Mouse (Mus musculus): Measurements from ENCODE around the gene Gpr182. TPM values are rescaled to one million over a fixed set of nuclear protein-coding genes. Genes with fewer than 3 reads are reported as not detected.
"Not testable (repeated sequence)": the region's sequence is repeated elsewhere in the genome, so short reads cannot be mapped to it uniquely, and the experiment has no call there.

Gene Gpr182
- 0.43 and 0.52 TPM in 2 replicates for polyA plus RNA-seq (2016; fragmentation: Nextera tagmentation; extraction: Ambion mirVana)

GRCm38 (mm10) chr10:127751548-127751947 lies at the start of gene Gpr182:
Gpr182 (minus strand) TSS chr10:127751732.
- H3K27ac ChIP-seq, result no peak within 1 kb of the TSS
- H3K27me3 ChIP-seq (ENCODE audit: insufficient read depth, poor library complexity, severe bottlenecking), result no peaks in the 10 kb centered on the region
- no peaks in the 10 kb centered on the region for H3K9me3 ChIP-seq
- no peak for DNase-seq (ENCODE audit: low spot score)
- peaks cover 28% of the 10 kb centered on the region for H3K4me1 ChIP-seq (replicated peaks)
- no peak within 1 kb of the TSS for H3K4me3 ChIP-seq
- 55% methylated on average over 8 of the region's 8 CpGs for WGBS
- H3K36me3 ChIP-seq, result peaks cover 23% of the 10 kb centered on the region

- no peaks in the 10 kb centered on the region for H3K9me3 ChIP-seq
- no peaks in the 10 kb centered on the region for H3K36me3 ChIP-seq
- WGBS, result 89% methylated on average over 6 of the region's 6 CpGs
These were observed 49.4 kb upstream of the Gpr182 start, which contains the start of gene Rdh16 for GRCm38 (mm10) chr10:127800891-127801290. Rdh16 (plus strand) TSS chr10:127801152.

GRCm38 (mm10) chr10:127799295-127799694 lies 47.8 kb upstream of the Gpr182 start:
- no peaks in the 10 kb centered on the region for H3K9me3 ChIP-seq
- no peaks in the 10 kb centered on the region for H3K27me3 ChIP-seq (ENCODE audit: insufficient read depth, poor library complexity, severe bottlenecking)
- no peaks in the 10 kb centered on the region for H3K4me1 ChIP-seq (replicated peaks)
- H3K4me3 ChIP-seq, result no peak overlapping the region
- WGBS, result 68% methylated on average over 1 of the region's 1 CpGs
- no peaks in the 10 kb centered on the region for H3K36me3 ChIP-seq
- no peak overlapping the region for H3K27ac ChIP-seq
- DNase-seq (ENCODE audit: low spot score), result no peak

More at GRCm38 (mm10) chr10:127800891-127801290, 49.4 kb upstream of the Gpr182 start, which contains the start of gene Rdh16:
- DNase-seq (ENCODE audit: low spot score), result no peak
- H3K4me3 ChIP-seq, result no peak within 1 kb of the TSS
- no peaks in the 10 kb centered on the region for H3K4me1 ChIP-seq (replicated peaks)
- H3K27me3 ChIP-seq (ENCODE audit: insufficient read depth, poor library complexity, severe bottlenecking), result no peaks in the 10 kb centered on the region
- no peak within 1 kb of the TSS for H3K27ac ChIP-seq

- not testable (repeated sequence) for H3K27me3 ChIP-seq (ENCODE audit: insufficient read depth, poor library complexity, severe bottlenecking); DNase-seq (ENCODE audit: low spot score); H3K4me3 ChIP-seq; H3K36me3 ChIP-seq; H3K27ac ChIP-seq; H3K9me3 ChIP-seq; H3K4me1 ChIP-seq (replicated peaks)
- WGBS, result 90% methylated on average over 1 of the region's 1 CpGs
These were observed 33.9 kb upstream of the Gpr182 start for GRCm38 (mm10) chr10:127785411-127785810.

- not testable (repeated sequence) for H3K4me1 ChIP-seq (replicated peaks); H3K27me3 ChIP-seq (ENCODE audit: insufficient read depth, poor library complexity, severe bottlenecking); H3K27ac ChIP-seq; H3K9me3 ChIP-seq; H3K36me3 ChIP-seq; DNase-seq (ENCODE audit: low spot score); H3K4me3 ChIP-seq
- WGBS, result 95% methylated on average over 17 of the region's 17 CpGs
These were observed 30.8 kb upstream of the Gpr182 start for GRCm38 (mm10) chr10:127782321-127782720.

GRCm38 (mm10) chr10:127776011-127776410 lies 24.5 kb upstream of the Gpr182 start, which contains the start of gene Rdh9:
Rdh9 (plus strand) TSS chr10:127776386.
- H3K9me3 ChIP-seq, result no peaks in the 10 kb centered on the region
- no peaks in the 10 kb centered on the region for H3K36me3 ChIP-seq
- H3K27me3 ChIP-seq (ENCODE audit: insufficient read depth, poor library complexity, severe bottlenecking), result no peaks in the 10 kb centered on the region
- no peak within 1 kb of the TSS for H3K27ac ChIP-seq
- no peak for DNase-seq (ENCODE audit: low spot score)
- 77% methylated on average over 2 of the region's 2 CpGs for WGBS
- no peak within 1 kb of the TSS for H3K4me3 ChIP-seq
- no peaks in the 10 kb centered on the region for H3K4me1 ChIP-seq (replicated peaks)

- H3K4me3 ChIP-seq, result no peak overlapping the region
- 85% methylated on average over 1 of the region's 1 CpGs for WGBS
These were observed 15.0 kb upstream of the Gpr182 start for GRCm38 (mm10) chr10:127766564-127766963.

GRCm38 (mm10) chr10:127763914-127764680 lies 12.6 kb upstream of the Gpr182 start:
- no peak overlapping the region for H3K4me3 ChIP-seq
- WGBS, result 79% methylated on average over 12 of the region's 12 CpGs
- H3K4me1 ChIP-seq (replicated peaks), result no peaks in the 10 kb centered on the region
- no peaks in the 10 kb centered on the region for H3K9me3 ChIP-seq
- H3K27ac ChIP-seq, result no peak overlapping the region
- H3K36me3 ChIP-seq, result no peaks in the 10 kb centered on the region
- no peak for DNase-seq (ENCODE audit: low spot score)
- H3K27me3 ChIP-seq (ENCODE audit: insufficient read depth, poor library complexity, severe bottlenecking), result no peaks in the 10 kb centered on the region

More at GRCm38 (mm10) chr10:127766564-127766963, 15.0 kb upstream of the Gpr182 start:
- H3K36me3 ChIP-seq, result no peaks in the 10 kb centered on the region
- no peak overlapping the region for H3K27ac ChIP-seq
- no peaks in the 10 kb centered on the region for H3K9me3 ChIP-seq
- DNase-seq (ENCODE audit: low spot score), result no peak
- no peaks in the 10 kb centered on the region for H3K27me3 ChIP-seq (ENCODE audit: insufficient read depth, poor library complexity, severe bottlenecking)
- no peaks in the 10 kb centered on the region for H3K4me1 ChIP-seq (replicated peaks)

GRCm38 (mm10) chr10:127762926-127763325 lies 11.4 kb upstream of the Gpr182 start:
- not testable (repeated sequence) for DNase-seq (ENCODE audit: low spot score)

GRCm38 (mm10) chr10:127759181-127760110 lies 7.9 kb upstream of the Gpr182 start, which contains the start of the genes Rdh1 and Rdh16f1:
Rdh1 (plus strand) TSS chr10:127759721.
Rdh16f1 (plus strand) TSS chr10:127759787.
- DNase-seq (ENCODE audit: low spot score), result no peak
- Histone ChIP-seq H3K36me3 (no peaks in the 10 kb centered on the region), H3K27ac (no peak within 1 kb of the TSS), H3K9me3 (no peaks in the 10 kb centered on the region), H3K4me3 (no peak within 1 kb of the TSS), H3K27me3 (ENCODE audit: insufficient read depth, poor library complexity, severe bottlenecking) (no peaks in the 10 kb centered on the region), H3K4me1 (replicated peaks) (0 out of 2 replicates have a peak, but pooled peaks cover 6% of the 10 kb centered on the region)
- WGBS, result 81% methylated on average over 9 of the region's 9 CpGs

More at GRCm38 (mm10) chr10:127762926-127763325, 11.4 kb upstream of the Gpr182 start:
- H3K36me3 ChIP-seq; H3K4me3 ChIP-seq; H3K27me3 ChIP-seq (ENCODE audit: insufficient read depth, poor library complexity, severe bottlenecking); H3K4me1 ChIP-seq (replicated peaks); H3K27ac ChIP-seq; H3K9me3 ChIP-seq: not testable (repeated sequence)
- WGBS, result 89% methylated on average over 10 of the region's 10 CpGs

GRCm38 (mm10) chr10:127755770-127756468 lies 4.4 kb upstream of the Gpr182 start:
- H3K4me3 ChIP-seq, result peak overlapping the region; percentile 26
- H3K36me3 ChIP-seq, result no peaks in the 10 kb centered on the region
- DNase-seq (ENCODE audit: low spot score), result no peak
- H3K9me3 ChIP-seq, result no peaks in the 10 kb centered on the region
- WGBS, result 53% methylated on average over 18 of the region's 18 CpGs
- peaks cover 6% of the 10 kb centered on the region; the same call in 1 of the 2 replicates for H3K4me1 ChIP-seq (replicated peaks)
- no peak overlapping the region for H3K27ac ChIP-seq
- H3K27me3 ChIP-seq (ENCODE audit: insufficient read depth, poor library complexity, severe bottlenecking), result no peaks in the 10 kb centered on the region

GRCm38 (mm10) chr10:127755246-127755645 lies 3.7 kb upstream of the Gpr182 start:
- 87% methylated on average over 3 of the region's 3 CpGs for WGBS
- H3K36me3 ChIP-seq, result no peaks in the 10 kb centered on the region
- no peak overlapping the region for H3K4me3 ChIP-seq
- peaks cover 8% of the 10 kb centered on the region for H3K4me1 ChIP-seq (replicated peaks)
- H3K27ac ChIP-seq, result no peak overlapping the region
- no peak for DNase-seq (ENCODE audit: low spot score)
- no peaks in the 10 kb centered on the region for H3K27me3 ChIP-seq (ENCODE audit: insufficient read depth, poor library complexity, severe bottlenecking)
- H3K9me3 ChIP-seq, result no peaks in the 10 kb centered on the region

Data from hindbrain, embryonic 10.5 days (tissue).